In the genomic region with DNA sequence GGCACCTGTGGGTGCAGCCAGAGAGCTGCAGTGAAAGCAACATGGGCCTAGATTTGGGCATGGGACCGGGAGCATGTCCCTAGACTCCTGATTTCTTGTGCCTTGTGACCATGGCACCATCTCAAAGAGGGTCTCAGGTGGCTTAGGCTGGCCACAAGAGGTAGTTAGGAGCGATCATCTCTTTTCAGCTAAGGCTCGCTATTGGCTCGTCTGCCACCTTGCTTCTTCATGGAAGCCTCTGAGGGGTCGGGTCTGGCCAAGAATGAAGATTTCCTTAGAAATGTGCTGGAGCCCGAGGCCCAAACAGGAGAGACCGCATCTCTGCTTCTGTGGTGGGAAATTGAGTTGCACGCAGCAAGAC, we compare ENCODE assay signal across 8 mouse cellular contexts. TPM values are rescaled to one million over a fixed set of nuclear protein-coding genes. Genes with fewer than 3 reads are reported as not detected.
DNase-seq lines count a peak whose midpoint lies in the region; ATAC-seq and TF ChIP-seq lines count a peak whose summit lies in the region.

No protein-coding gene starts in this region.

- H3K36me3 ChIP-seq in thymus, adult 2 months (ENCODE audit: control insufficient read depth, insufficient read depth, low read length), result no peaks in the 10 kb centered on the region
- no peaks in the 10 kb centered on the region for H3K36me3 ChIP-seq in liver, embryonic 16.5 days (ENCODE audit: control insufficient read depth, insufficient read depth)

- H3K9me3 ChIP-seq in liver, embryonic 16.5 days (replicated peaks; ENCODE audit: control insufficient read depth, low read length), result no peaks in the 10 kb centered on the region

- peaks cover 18% of the 10 kb centered on the region for H3K4me1 ChIP-seq in thymus, adult 2 months (replicated peaks; ENCODE audit: control insufficient read depth, insufficient read depth, low read length)
- H3K4me1 ChIP-seq in liver, embryonic 16.5 days (ENCODE audit: control insufficient read depth, low read depth, low read length), result no peaks in the 10 kb centered on the region

- peak overlapping the region; percentile 83 for H3K4me3 ChIP-seq in gastrocnemius, adult 2 months
- peak overlapping the region; percentile 32; the same call in 1 of the 2 replicates for H3K4me3 ChIP-seq in thymus, adult 2 months (ENCODE audit: control insufficient read depth, insufficient read depth, low read length)
- peak overlapping the region; percentile 57; the same call in 1 of the 2 replicates for H3K4me3 ChIP-seq in liver, embryonic 16.5 days (ENCODE audit: low read depth, low read length)

- H3K27ac ChIP-seq in gastrocnemius, adult 2 months, result peak overlapping the region; percentile 57; the same call in 1 of the 2 replicates
- H3K27ac ChIP-seq in thymus, adult 2 months (ENCODE audit: control insufficient read depth, insufficient read depth, low read length), result peak overlapping the region; percentile 29; the same call in 1 of the 2 replicates
- no peak overlapping the region for H3K27ac ChIP-seq in liver, embryonic 16.5 days (ENCODE audit: low read length)

- H3K9ac ChIP-seq in liver, embryonic 16.5 days (ENCODE audit: low read depth, low read length), result no peak overlapping the region

- no peak for TF ChIP-seq POLR2A in thymus, adult 2 months (IDR thresholded peaks at IDR 0.05; ENCODE audit: control insufficient read depth, extremely low read depth, insufficient read depth, low read length, poor library complexity)

- TF ChIP-seq CTCF in gastrocnemius, adult 2 months (IDR thresholded peaks at IDR 0.05), result no peak
- no peak for TF ChIP-seq CTCF in thymus, adult 2 months (IDR thresholded peaks at IDR 0.05; ENCODE audit: borderline replicate concordance, control insufficient read depth, extremely low read depth, insufficient read depth, low read length, poor library complexity)

- peak overlapping the region; percentile 60; the same call in 1 of the 2 replicates for H3K4me2 ChIP-seq in liver, embryonic 16.5 days (ENCODE audit: low read depth, low read length)

- H3K27me3 ChIP-seq in thymus, adult 2 months (ENCODE audit: control insufficient read depth, insufficient read depth, low read length), result peaks cover 22% of the 10 kb centered on the region
- peaks cover 18% of the 10 kb centered on the region for H3K27me3 ChIP-seq in liver, embryonic 16.5 days (ENCODE audit: control insufficient read depth, insufficient read depth, low read depth, low read length)

- ATAC-seq in liver, embryonic 16.5 days (ENCODE audit: low read depth), result no peak

- no peak for DNase-seq in gastrocnemius, adult 2 months
- no peak for DNase-seq in gastrocnemius, postnatal 25 days
- DNase-seq in thymus, adult 2 months, result no peak
- DNase-seq in thymus, postnatal 4 days, result no peak
- DNase-seq in frontal cortex, postnatal 10 days (ENCODE audit: low spot score in 2 of 2), result no peak
- no peak for DNase-seq in adrenal gland, adult 2 months
- no peak for DNase-seq in yolk sac, embryonic 10.5 days (ENCODE audit: low spot score)

- 54% methylated on average over 8 of the region's 8 CpGs for WGBS in thymus, adult 2 months
- 36% methylated on average over 8 of the region's 8 CpGs for WGBS in liver, embryonic 16.5 days (ENCODE audit: insufficient replicate concordance)

- intact Hi-C loops in gastrocnemius, adult 2 months (cut with DNase I), result no loop called here

RNA-seq across cellular contexts. Expression of a gene that starts 1.1 kb away (rescaled TPM):
- 1 to 10 TPM in 1 of 2 experiments, under 1 TPM in 1; 0.33 to 1.3 TPM for total RNA-seq in gastrocnemius, adult 2 months (2021)
- total RNA-seq in gastrocnemius, postnatal 25 days (2021), result under 1 TPM; 0.67 to 0.77 TPM
- 53.0 and 66.8 TPM in 2 replicates for polyA plus RNA-seq in thymus, adult 2 months (2012; rRNA removed)
- polyA plus RNA-seq in liver, embryonic 16.5 days (2015; fragmentation: Nextera tagmentation; extraction: Ambion mirVana), result 1.7 and 2.1 TPM in 2 replicates
- 1 to 10 TPM; 2.5 to 3.8 TPM for total RNA-seq in adrenal gland, adult 2 months (2021)
- 3.0 and 3.7 TPM in 2 replicates for polyA plus RNA-seq in adrenal gland, adult 2 months (2012; rRNA removed)

Comparison
In these comparisons a context has a peak if more than half of its experiments do, and no peak if none do; other contexts are left out.
1. H3K4me3 ChIP-seq: peak in every context shown above with its lines; median percentile 83 in gastrocnemius, adult 2 months; 57 in liver, embryonic 16.5 days; 32 in thymus, adult 2 months.